Mouse (Mus musculus) left cerebral cortex, adult 2 months (tissue): ENCODE measurements around the gene H2-K1. TPM values are rescaled to one million over a fixed set of nuclear protein-coding genes. Genes with fewer than 3 reads are reported as not detected.

ENCODE experiments used
- DNase-seq, 2 experiments: peaks; one replicate each; pipeline ENCODE4 v3.0.0; 2021 to 2022; ENCODE audit warnings: low spot score in 2 of 2, mixed read lengths in 1 of 2; ENCODE audit errors: extremely low spot score in 1 of 2
- H3K27ac ChIP-seq: fragments of 200-600 bp; 2 replicates; pipeline ENCODE4 v1.8.1; 2022
- H3K4me3 ChIP-seq: fragments of 200-600 bp; 2 replicates; pipeline ENCODE4 v1.8.1; 2022
- CTCF ChIP-seq: fragments of 200-600 bp; IDR thresholded peaks from 2 replicates; pipeline ENCODE4 v1.8.1; 2022; ENCODE audit warnings: antibody characterized with exemption, mild to moderate bottlenecking, moderate library complexity
- intact Hi-C: fragments of 180-260 bp; cut with DNase I; formaldehyde crosslinking; loops from one replicate; pipeline ENCODE4 v1.15.1; 2025
- total RNA-seq, 2 experiments: library from RNA; stranded (reverse); gene quantifications; 2 replicates each; pipeline ENCODE4 v1.2.3; 2021

H2-K1 gene
- total RNA-seq, 2 experiments from 2014 or later = 19.7 to 23.5 TPM

DNA sequence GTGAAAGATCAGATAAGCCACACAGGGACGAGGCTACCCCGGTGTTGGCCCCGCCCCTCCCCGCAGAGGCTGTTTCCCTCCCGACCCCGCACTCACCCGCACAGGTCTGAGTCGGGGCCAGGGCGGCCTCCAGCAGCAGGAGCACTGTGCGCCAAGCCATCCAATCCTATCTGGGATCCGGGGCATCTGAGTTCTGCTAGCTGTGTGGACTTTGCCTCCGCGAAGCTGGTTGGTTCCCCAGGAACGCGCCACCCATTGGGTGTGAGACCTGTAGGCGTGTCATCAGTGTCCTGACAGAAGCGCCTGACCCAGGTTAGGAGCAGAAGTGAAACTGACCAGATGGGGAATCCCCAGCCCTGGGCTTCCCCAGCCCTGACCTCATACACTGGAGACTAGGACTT lies 21.5 kb downstream of the H2-K1 start:
- H3K27ac ChIP-seq = no peak overlapping the region
- intact Hi-C loops = no loop called here

GRCm38 (mm10) chr17:33977861-33978557 lies 22.1 kb downstream of the H2-K1 start:
- TF ChIP-seq CTCF = no peak
- H3K27ac ChIP-seq = no peak overlapping the region
- H3K4me3 ChIP-seq = peak overlapping the region; percentile 41
- intact Hi-C loops = no loop called here
- DNase-seq = no peak

More for the DNA sequence above, 21.5 kb downstream of the H2-K1 start:
- DNase-seq = no peak
- TF ChIP-seq CTCF = no peak
- H3K4me3 ChIP-seq = peak overlapping the region; percentile 41

DNA sequence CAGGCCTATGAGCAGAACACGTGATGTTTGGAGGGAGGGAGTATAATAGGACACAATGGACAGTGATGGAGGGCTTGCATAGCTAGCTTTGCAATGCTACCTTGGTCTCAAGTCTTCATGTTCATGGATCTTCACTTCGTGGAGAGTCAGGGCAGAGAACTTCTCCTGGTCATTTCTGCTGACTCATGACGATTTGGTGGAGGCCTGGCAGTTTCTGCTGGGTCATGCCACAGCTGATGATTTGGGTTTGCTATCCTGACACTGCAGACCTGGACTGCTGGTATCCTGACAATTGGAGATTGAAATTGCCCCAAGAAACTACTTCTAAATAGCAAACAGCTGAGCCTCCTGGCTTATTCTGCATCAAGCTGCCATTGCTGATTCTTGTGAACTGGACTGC lies 26.6 kb downstream of the H2-K1 start:
- TF ChIP-seq CTCF = no peak
- no peak overlapping the region for H3K27ac ChIP-seq
- H3K4me3 ChIP-seq = no peak overlapping the region
- no peak for DNase-seq
- intact Hi-C loops = no loop called here

DNA sequence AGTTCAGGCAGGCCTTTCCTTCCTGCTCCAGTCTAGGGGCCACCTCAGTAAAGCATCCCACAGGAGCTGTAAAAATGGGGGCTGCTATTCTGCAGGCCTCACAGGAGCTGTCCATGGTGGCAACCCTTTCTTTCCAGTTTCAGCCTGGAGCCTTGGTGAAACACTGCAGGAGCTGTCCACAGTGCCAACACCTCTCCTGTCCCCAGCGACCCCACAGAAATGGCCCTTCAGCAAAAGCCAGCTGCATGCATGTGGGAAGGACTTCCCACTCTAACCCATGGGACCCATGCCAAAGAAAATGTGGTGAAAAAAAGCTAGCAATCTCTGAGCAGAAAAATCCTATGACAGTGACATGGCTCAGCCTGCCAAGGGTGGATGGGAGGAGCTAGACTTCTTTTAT lies 27.5 kb downstream of the H2-K1 start:
- no peak for DNase-seq
- H3K27ac ChIP-seq = no peak overlapping the region
- no peak for TF ChIP-seq CTCF
- intact Hi-C loops = no loop called here
- no peak overlapping the region for H3K4me3 ChIP-seq

- intact Hi-C loops = loop anchor here (2.0 to 5.0 kb wide), 2 partner anchors 13 to 33 kb away; partner anchors contain the start of gene H2-K1
Measured at GRCm38 (mm10) chr17:33969394-33969793, 30.8 kb downstream of the H2-K1 start.

DNA sequence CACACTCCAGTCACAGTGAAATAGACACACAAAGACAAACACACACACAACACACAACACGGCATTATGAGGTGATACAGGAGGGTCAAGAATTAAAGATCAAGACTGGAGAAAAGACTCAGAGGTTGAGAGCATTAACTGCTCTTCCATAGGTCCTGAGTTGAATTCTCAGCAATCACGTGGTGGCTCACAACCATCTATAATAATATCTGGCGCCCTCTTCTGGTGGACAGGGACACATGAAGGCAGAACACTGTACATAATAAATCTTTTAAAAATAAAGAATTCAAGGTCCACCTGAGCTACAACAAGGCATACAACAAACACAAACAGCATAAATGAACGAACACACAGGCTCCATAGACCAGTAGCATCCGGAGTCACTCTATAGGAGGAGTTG lies 31.2 kb downstream of the H2-K1 start:
- H3K4me3 ChIP-seq = no peak overlapping the region
- peak in 1 of 2 experiments; percentile 10 for DNase-seq
- H3K27ac ChIP-seq = no peak overlapping the region
- intact Hi-C loops = loop anchor here (2.0 to 5.0 kb wide), 2 partner anchors 14 to 33 kb away; partner anchors contain the start of gene H2-K1
- TF ChIP-seq CTCF = no peak

More at GRCm38 (mm10) chr17:33969394-33969793, 30.8 kb downstream of the H2-K1 start:
- no peak for DNase-seq
- no peak overlapping the region for H3K27ac ChIP-seq
- H3K4me3 ChIP-seq = no peak overlapping the region
- no peak; the same call in 1 of the 2 replicates for TF ChIP-seq CTCF

GRCm38 (mm10) chr17:33968489-33968888 lies 31.7 kb downstream of the H2-K1 start:
- peak; percentile 74 for TF ChIP-seq CTCF

DNA sequence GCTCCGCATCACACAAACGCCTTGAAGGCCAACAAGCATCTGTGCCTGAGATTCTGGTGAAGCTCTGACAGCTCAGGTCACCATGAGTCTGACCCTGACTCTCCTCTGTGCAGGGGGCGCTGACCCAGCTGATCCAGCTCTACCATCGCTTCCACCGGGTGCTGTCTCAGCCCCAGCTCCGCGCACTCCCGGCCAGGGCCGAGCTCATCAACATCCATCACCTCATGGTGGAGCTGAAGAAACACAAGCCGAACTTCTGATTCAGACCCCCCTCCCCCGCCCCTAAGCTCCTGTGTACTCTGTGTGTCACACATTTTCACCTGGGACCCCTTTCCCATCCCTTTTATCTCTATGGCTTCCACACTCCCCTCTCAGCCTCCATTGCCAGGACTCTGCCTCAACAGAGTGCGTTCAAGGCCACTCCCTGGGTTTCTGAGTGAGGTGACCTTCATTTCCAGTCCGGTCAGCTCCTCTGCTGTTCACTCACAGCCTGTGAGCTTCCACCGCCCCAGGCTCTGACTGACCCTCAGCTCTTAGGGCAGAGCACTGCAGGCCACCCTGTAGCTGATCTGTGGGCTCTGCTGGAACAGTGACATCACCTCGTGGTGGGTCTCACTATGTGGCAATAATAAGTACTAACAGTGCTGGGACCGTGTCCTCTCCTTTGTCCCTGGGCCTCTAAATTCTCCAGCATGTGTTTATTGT lies 34.1 kb downstream of the H2-K1 start:
- peak in 1 of 2 experiments; percentile 10 for DNase-seq
- no peak for TF ChIP-seq CTCF
- H3K27ac ChIP-seq = no peak overlapping the region
- H3K4me3 ChIP-seq = no peak overlapping the region
- intact Hi-C loops = loop anchor here (5.0 kb wide), 1 partner anchor 36 kb away; the partner anchor contains the start of gene H2-K1

More at GRCm38 (mm10) chr17:33968489-33968888, 31.7 kb downstream of the H2-K1 start:
- H3K4me3 ChIP-seq = no peak overlapping the region
- DNase-seq = peak in 1 of 2 experiments; percentile 68
- no peak overlapping the region for H3K27ac ChIP-seq
- intact Hi-C loops = loop anchor here (2.0 to 5.0 kb wide), 2 partner anchors 14 to 34 kb away; partner anchors contain the start of gene H2-K1

- Histone ChIP-seq H3K27ac (no peak overlapping the region), H3K4me3 (no peak overlapping the region)
- TF ChIP-seq CTCF = no peak
- peak in 1 of 2 experiments; percentile 12 for DNase-seq
- intact Hi-C loops = loop anchor here (5.0 kb wide), 1 partner anchor 37 kb away; the partner anchor contains the start of gene H2-K1
Measured at GRCm38 (mm10) chr17:33965082-33965845, 34.9 kb downstream of the H2-K1 start.

- no peak for DNase-seq
- Histone ChIP-seq H3K27ac (no peak overlapping the region), H3K4me3 (no peak overlapping the region)
- intact Hi-C loops = no loop called here
- TF ChIP-seq CTCF = no peak
Measured at GRCm38 (mm10) chr17:33962876-33963275, 37.3 kb downstream of the H2-K1 start.

DNA sequence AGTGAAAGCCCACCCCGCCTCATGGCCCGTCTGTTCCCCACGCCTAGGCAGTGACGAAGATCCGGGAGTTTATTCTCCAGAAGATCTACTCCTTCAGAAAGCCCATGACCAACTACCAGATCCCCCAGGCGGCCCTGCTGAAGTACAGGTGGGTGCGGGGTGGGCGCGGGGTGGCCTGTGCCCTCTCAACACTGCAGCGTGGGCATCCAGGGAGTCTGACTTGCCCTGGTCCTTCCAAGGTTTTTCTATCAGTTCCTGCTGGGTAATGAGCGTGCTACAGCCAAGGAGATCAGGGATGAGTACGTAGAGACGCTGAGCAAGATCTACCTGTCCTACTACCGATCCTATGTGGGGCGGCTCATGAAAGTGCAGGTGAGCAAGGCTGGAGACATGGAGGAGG lies 40.2 kb downstream of the H2-K1 start:
- no peak for TF ChIP-seq CTCF
- intact Hi-C loops = loop anchor here (1.0 to 2.0 kb wide), 2 partner anchors 61 to 1319 kb away; no protein-coding TSS in a partner anchor
- no peak overlapping the region for H3K27ac ChIP-seq

More for the DNA sequence above, 40.2 kb downstream of the H2-K1 start:
- peak in 1 of 2 experiments; percentile 8 for DNase-seq
- H3K4me3 ChIP-seq = no peak overlapping the region
